Mouse (Mus musculus) hindbrain, embryonic 15.5 days (tissue): ENCODE measurements around the gene Grb2. TPM values are rescaled to one million over a fixed set of nuclear protein-coding genes. Genes with fewer than 3 reads are reported as not detected.

Source experiments
- ATAC-seq: fragments of 200-750 bp; cut with Nextera tagmentation; 2 replicates; pipeline ENCODE4 v1.8.0; 2017; ENCODE audit warnings: low read depth, moderate number of reproducible peaks, moderate TSS enrichment; ENCODE audit not compliant: low FRiP score
- H3K27ac ChIP-seq: fragments of 300-500 bp; sonication (generic); replicated peaks from 2 replicates; pipeline ENCODE4 v1.5.1; 2015; ENCODE audit warnings: mild to moderate bottlenecking, inconsistent platforms
- H3K27me3 ChIP-seq: fragments of 300-500 bp; sonication (generic); 2 replicates; pipeline ENCODE4 v1.6.1; 2015; ENCODE audit warnings: control low read depth, inconsistent platforms
- H3K36me3 ChIP-seq: fragments of 300-500 bp; sonication (generic); 2 replicates; pipeline ENCODE4 v1.6.1; 2015; ENCODE audit warnings: control low read depth, inconsistent platforms
- H3K4me1 ChIP-seq: fragments of 300-500 bp; sonication (generic); replicated peaks from 2 replicates; pipeline ENCODE4 v1.6.1; 2015; ENCODE audit warnings: control low read depth, inconsistent platforms
- H3K4me2 ChIP-seq: fragments of 300-500 bp; sonication (generic); 2 replicates; pipeline ENCODE4 v1.6.1; 2015; ENCODE audit warnings: moderate library complexity, mild to moderate bottlenecking, inconsistent platforms
- H3K4me3 ChIP-seq: fragments of 300-500 bp; sonication (generic); 2 replicates; pipeline ENCODE4 v1.5.1; 2015; ENCODE audit warnings: mild to moderate bottlenecking, inconsistent platforms
- H3K9ac ChIP-seq: fragments of 300-500 bp; sonication (generic); 2 replicates; pipeline ENCODE4 v1.6.1; 2015; ENCODE audit warnings: inconsistent platforms
- H3K9me3 ChIP-seq: fragments of 300-500 bp; sonication (generic); 2 replicates; pipeline ENCODE4 v1.6.1; 2016; ENCODE audit warnings: control low read depth, inconsistent platforms
- WGBS: fragments of 180-500 bp; shearing (Covaris S2); methylation state at CpG from one replicate; pipeline ENCODE4 v1.1.7; 2015; 5-methylcytosine and 5-hydroxymethylcytosine counted together
- polyA plus RNA-seq: library from polyadenylated mRNA; unstranded; fragments of >200 nt; fragmentation: Nextera tagmentation; extraction: Ambion mirVana; gene quantifications from 2 replicates; pipeline ENCODE4 v1.2.1, GENCODE M21; 2015

Grb2 gene
- polyA plus RNA-seq, 1 experiment from 2014 or later = 190 TPM

DNA sequence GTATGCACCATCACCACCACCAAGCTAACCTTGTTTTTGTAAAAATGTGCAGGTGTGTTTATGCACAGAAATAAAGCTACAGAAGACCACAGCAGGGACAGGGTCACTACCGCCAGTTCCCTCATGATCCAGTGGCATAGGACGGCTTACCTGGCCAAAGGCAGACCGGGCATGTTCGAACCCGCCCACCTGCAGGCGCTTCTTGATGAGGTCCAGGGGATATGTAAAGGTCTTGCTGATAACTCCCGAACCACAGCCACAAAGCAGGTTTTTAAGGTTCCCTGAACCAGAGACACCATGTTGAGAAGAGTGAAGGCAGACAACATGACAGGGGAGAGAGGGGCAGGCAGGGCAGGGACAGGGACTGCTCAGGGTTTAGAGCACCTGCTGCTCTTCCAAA lies 92.0 kb downstream of the Grb2 start:
- H3K9me3 ChIP-seq = no peaks in the 10 kb centered on the region
- H3K4me2 ChIP-seq = no peak overlapping the region
- peaks cover 19% of the 10 kb centered on the region for H3K4me1 ChIP-seq
- no peak overlapping the region for H3K27ac ChIP-seq
- peaks cover 19% of the 10 kb centered on the region for H3K36me3 ChIP-seq
- ATAC-seq = no peak
- H3K27me3 ChIP-seq = peaks cover 6% of the 10 kb centered on the region; the same call in 1 of the 2 replicates
- WGBS = 93% methylated on average over 7 of the region's 7 CpGs
- no peak overlapping the region for H3K4me3 ChIP-seq
- no peak overlapping the region for H3K9ac ChIP-seq

DNA sequence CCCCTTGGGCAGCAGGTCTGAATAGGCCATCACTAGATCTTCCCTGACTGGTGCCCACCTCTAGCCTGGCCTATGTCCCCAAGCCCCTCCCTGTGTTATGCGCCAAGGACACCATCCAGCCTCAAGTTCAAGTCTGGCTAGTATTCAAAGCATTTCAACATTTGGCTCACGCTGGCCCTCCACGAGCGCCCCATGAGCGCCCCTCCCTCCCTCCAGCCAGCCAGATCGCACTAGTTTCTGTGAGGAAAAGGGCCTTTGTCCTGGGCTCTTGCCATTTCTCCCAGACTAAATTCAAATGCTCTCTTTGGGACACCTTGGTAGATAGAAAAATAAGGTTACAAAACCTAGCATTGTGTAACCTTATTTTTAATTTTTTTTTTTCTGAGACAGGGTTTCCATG lies 92.5 kb downstream of the Grb2 start:
- H3K4me2 ChIP-seq = no peak overlapping the region
- no peak overlapping the region for H3K27ac ChIP-seq
- no peak overlapping the region for H3K4me3 ChIP-seq
- H3K4me1 ChIP-seq = peaks cover 19% of the 10 kb centered on the region
- peaks cover 6% of the 10 kb centered on the region; the same call in 1 of the 2 replicates for H3K27me3 ChIP-seq
- no peaks in the 10 kb centered on the region for H3K9me3 ChIP-seq
- H3K9ac ChIP-seq = no peak overlapping the region
- peaks cover 15% of the 10 kb centered on the region for H3K36me3 ChIP-seq
- WGBS = 93% methylated on average over 6 of the region's 6 CpGs
- no peak for ATAC-seq

DNA sequence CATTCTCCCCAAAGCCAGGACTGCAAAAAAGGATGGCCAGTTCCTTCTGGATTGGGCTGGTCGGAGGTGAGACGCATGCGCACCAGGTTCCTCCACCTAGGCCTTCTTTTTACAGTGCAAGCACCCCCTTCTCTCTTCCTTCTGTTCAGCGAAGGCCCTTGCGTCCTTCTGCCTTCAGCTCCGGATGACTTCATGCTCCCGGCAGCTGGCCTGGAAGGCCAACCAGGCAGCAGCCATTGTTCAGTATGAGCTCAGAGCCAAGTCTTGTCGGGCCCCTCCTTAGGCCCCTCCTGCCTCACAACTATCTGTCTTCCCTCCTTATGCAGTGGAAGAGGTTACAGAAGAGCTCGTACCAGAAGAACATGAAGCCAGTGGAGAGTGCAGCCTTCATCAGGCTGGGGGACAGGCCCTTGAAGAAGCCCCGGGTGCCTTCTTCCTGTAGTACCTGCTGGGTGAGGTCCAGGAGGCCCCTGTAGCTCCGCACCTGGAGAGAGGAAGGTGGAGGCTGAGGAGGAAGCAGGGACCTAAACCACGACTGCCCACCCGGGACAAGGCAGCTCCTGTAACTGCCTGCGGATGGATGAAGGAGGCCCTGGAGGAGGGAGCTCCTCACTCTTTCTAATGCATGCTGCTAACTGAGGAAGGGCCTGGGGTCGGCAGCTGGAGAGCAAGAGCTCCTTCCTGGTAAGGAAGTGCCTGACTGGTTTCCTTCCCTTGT lies 93.1 kb downstream of the Grb2 start:
- H3K9ac ChIP-seq = no peak overlapping the region
- peaks cover 10% of the 10 kb centered on the region for H3K36me3 ChIP-seq
- WGBS = 79% methylated on average over 15 of the region's 15 CpGs
- H3K4me3 ChIP-seq = no peak overlapping the region
- H3K9me3 ChIP-seq = no peaks in the 10 kb centered on the region
- no peak overlapping the region for H3K4me2 ChIP-seq
- no peak overlapping the region for H3K27ac ChIP-seq
- ATAC-seq = no peak
- H3K4me1 ChIP-seq = peaks cover 19% of the 10 kb centered on the region
- peaks cover 6% of the 10 kb centered on the region; the same call in 1 of the 2 replicates for H3K27me3 ChIP-seq

DNA sequence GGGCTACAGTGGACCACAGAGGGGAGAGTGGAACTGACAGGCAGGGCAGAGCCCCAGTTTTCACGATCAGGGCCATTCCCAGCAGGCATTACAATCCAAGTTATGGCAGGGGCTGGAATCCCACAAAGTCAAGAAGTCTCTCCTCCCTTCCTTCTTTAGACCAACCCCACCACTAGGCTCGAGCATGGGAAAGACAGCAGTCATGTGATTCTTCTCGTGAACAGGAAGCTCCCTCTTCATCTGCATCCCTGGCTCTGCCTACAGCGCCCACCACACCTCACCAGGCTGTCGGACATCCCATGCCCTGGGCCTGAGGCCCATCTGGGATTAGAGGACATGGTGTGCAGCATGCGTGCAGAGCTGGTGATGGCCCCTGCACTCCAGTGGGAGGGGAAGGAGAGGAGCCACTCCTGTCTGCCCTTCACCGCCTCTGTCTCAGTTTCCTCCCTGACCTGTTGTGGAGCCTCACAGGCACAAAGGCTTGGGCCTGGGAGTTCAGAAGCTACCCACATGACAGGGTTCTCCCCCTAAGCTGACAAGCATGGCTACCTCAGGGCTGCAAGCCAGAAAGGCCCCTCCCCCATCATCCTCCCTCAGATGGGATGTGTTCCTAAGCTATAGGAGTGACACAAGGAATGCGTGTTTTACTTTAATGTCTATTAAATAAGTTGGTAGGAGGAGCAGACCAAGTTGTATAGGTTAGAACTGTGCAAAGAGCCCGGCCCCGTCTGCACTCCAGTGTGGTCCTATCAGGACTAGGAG lies 93.9 kb downstream of the Grb2 start:
- Histone ChIP-seq H3K9me3 (no peaks in the 10 kb centered on the region), H3K4me2 (no peak overlapping the region), H3K9ac (no peak overlapping the region), H3K36me3 (peaks cover 8% of the 10 kb centered on the region), H3K27ac (no peak overlapping the region), H3K27me3 (peaks cover 6% of the 10 kb centered on the region; the same call in 1 of the 2 replicates), H3K4me3 (no peak overlapping the region), H3K4me1 (peaks cover 19% of the 10 kb centered on the region)
- WGBS = 88% methylated on average over 10 of the region's 10 CpGs
- ATAC-seq = no peak

DNA sequence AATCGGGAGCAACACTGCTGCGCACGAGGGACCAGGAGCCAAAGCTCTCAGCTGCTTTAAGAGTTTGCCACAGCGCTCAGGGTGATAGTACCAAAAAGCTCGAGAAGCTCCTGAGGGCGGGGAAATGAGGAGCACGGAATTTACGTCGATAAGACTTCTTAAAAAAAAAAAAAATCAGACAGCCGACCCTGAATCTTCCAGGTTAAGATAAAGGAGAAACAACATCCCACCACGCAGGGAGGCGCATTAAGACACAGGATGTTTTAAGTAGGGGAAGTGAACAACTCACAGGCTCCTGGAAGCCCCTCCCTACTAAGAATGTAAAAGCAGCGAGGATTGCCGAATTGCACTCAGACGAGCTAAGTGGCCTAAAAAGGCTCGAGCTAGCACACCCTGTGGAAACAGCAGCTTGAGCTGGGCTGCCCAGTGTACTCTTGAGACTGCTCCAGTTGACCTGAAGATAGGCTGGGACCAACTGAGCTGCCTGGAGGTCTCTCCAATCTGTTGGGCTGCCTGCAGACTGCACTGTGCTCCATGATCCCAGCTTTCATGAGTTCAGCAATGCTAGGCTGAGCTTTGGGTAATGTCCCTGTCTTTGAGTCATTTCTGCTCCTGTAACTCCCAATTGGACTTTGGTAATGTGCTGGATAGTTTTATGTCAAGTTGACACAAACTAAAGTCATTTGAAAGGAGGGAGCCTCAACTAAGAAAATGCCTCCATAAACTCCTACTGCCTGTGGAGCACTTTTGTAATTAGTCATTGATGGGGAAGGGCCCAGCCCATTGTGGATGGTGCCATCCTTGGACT lies 95.1 kb downstream of the Grb2 start:
- H3K27me3 ChIP-seq = peaks cover 6% of the 10 kb centered on the region; the same call in 1 of the 2 replicates
- no peak for ATAC-seq
- 1% methylated on average over 16 of the region's 16 CpGs for WGBS
- H3K4me2 ChIP-seq = peak overlapping the region; percentile 93
- H3K9ac ChIP-seq = peak overlapping the region; percentile 61
- H3K9me3 ChIP-seq = no peaks in the 10 kb centered on the region
- H3K4me1 ChIP-seq = peaks cover 19% of the 10 kb centered on the region
- H3K36me3 ChIP-seq = peaks cover 11% of the 10 kb centered on the region
- H3K27ac ChIP-seq = peak overlapping the region; percentile 78
- H3K4me3 ChIP-seq = peak overlapping the region; percentile 67

DNA sequence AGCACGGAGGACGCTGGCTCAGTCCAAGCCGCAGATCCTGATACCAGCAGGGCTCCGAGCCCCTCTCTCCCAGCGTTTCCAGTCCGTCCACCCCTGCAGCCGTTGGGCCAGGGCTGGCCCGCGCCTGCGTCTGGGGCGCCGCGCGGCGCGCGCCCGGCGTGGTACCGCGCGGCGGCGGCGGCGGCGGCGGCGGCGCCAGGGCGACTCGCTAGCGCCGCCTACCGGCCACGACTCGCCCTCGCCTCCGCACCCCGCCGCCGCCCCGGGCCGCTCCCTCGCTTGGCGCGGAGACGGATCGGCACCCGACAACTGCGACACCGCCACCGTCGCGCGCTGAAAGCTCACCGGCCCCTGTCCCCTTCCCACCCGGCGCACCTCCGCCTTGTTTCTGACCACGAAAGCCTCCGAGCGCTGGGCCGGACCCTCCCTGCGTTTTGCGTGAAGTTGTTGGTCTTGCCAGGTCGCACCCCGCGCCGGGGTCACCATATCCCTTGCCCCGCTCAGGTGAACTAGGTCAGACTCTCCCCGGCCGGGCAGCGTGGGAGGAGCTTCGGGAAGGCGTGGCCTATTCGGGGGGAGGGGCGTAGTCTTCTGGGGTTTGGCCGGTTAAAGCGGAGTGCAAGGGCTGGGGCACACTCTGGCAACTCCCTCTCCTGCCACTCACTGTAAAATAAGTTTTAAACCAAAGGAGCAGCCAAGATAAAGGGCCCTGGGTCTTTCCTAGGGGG lies 95.8 kb downstream of the Grb2 start, which contains the start of gene Mif4gd:
TSS of gene Mif4gd (minus strand) at position 560 of the 728 bp plus-strand sequence.
- Histone ChIP-seq H3K27me3 (peaks cover 6% of the 10 kb centered on the region; the same call in 1 of the 2 replicates), H3K4me1 (peaks cover 19% of the 10 kb centered on the region), H3K4me3 (peak within 1 kb of the TSS; percentile 67), H3K4me2 (peak within 1 kb of the TSS; percentile 93), H3K9ac (peak within 1 kb of the TSS; percentile 61), H3K9me3 (no peaks in the 10 kb centered on the region), H3K36me3 (peaks cover 17% of the 10 kb centered on the region), H3K27ac (peak within 1 kb of the TSS; percentile 78)
- peak; percentile 83 for ATAC-seq
- WGBS = 1% methylated on average over 62 of the region's 80 CpGs

DNA sequence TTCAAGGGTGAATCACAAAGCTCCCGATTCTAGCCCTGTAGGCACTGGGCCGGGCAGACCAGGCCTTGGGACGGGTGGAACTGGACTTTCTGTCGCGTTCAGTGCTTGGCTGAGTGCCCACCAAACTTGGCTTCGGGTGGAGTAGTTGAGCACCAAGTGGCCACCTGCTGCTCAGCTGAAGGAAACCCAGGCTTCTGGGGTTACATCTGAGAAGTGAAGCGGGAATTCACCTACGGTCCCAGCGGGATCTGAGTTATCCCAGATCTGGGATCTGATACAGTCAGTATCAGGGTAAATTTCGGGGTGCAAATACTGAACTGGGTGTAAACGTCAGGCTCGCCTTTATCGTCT lies 96.4 kb downstream of the Grb2 start:
- Histone ChIP-seq H3K9me3 (no peaks in the 10 kb centered on the region), H3K4me1 (peaks cover 19% of the 10 kb centered on the region), H3K4me2 (peak overlapping the region; percentile 93), H3K9ac (peak overlapping the region; percentile 61), H3K4me3 (peak overlapping the region; percentile 67), H3K27me3 (peaks cover 6% of the 10 kb centered on the region; the same call in 1 of the 2 replicates), H3K36me3 (peaks cover 23% of the 10 kb centered on the region), H3K27ac (peak overlapping the region; percentile 78)
- ATAC-seq = no peak
- WGBS = 2% methylated on average over 13 of the region's 13 CpGs

DNA sequence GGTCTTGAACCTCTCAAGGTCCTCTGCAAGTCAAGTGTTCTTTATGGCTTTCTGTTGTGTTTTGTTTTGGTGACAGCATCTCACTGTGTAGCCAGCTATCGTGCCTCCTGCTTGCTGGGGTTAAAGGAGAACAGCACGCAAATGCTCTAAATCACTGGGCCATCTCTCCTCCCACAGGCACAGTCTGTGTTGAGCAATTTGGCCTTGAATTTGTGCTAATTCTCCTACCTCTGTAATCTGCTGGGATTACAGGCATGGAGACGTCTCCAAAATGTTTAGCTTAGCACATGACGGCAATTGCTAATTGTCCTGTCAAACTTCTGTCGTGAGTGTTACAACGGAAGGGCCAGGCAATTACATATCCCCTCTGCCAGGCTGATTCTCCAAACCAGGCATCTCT lies 97.2 kb downstream of the Grb2 start:
- no peak for ATAC-seq
- Histone ChIP-seq H3K9me3 (no peaks in the 10 kb centered on the region), H3K27ac (no peak overlapping the region), H3K36me3 (peaks cover 30% of the 10 kb centered on the region), H3K27me3 (peaks cover 6% of the 10 kb centered on the region; the same call in 1 of the 2 replicates), H3K4me1 (peaks cover 19% of the 10 kb centered on the region), H3K4me2 (no peak overlapping the region), H3K4me3 (no peak overlapping the region), H3K9ac (no peak overlapping the region)
- 79% methylated on average over 6 of the region's 6 CpGs for whole genome bisulfite sequencing

DNA sequence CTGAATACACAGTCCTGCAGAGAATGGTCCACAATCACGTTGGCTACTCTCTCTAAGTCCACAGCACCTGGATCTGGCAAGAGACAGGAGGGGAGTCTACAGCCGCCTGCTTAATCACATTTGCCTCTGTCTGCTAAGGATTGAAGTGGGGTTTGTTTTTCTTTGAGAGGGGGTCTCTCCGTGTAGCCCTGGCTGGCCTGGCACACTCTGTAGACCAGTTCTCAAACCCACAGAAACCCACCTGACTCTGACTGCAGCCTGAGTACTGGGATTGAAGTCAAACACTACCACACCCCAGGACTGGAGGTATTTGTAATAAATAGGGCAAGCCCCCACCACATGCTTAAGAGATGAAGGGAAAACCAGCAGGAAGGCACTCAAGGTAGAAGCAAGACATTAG lies 98.8 kb downstream of the Grb2 start:
- Histone ChIP-seq H3K9me3 (no peaks in the 10 kb centered on the region), H3K4me1 (peaks cover 33% of the 10 kb centered on the region), H3K9ac (no peak overlapping the region), H3K36me3 (peaks cover 29% of the 10 kb centered on the region), H3K4me3 (no peak overlapping the region), H3K27me3 (peaks cover 2% of the 10 kb centered on the region; the same call in 1 of the 2 replicates), H3K4me2 (no peak overlapping the region), H3K27ac (no peak overlapping the region)
- 76% methylated on average over 3 of the region's 3 CpGs for WGBS
- ATAC-seq = no peak

DNA sequence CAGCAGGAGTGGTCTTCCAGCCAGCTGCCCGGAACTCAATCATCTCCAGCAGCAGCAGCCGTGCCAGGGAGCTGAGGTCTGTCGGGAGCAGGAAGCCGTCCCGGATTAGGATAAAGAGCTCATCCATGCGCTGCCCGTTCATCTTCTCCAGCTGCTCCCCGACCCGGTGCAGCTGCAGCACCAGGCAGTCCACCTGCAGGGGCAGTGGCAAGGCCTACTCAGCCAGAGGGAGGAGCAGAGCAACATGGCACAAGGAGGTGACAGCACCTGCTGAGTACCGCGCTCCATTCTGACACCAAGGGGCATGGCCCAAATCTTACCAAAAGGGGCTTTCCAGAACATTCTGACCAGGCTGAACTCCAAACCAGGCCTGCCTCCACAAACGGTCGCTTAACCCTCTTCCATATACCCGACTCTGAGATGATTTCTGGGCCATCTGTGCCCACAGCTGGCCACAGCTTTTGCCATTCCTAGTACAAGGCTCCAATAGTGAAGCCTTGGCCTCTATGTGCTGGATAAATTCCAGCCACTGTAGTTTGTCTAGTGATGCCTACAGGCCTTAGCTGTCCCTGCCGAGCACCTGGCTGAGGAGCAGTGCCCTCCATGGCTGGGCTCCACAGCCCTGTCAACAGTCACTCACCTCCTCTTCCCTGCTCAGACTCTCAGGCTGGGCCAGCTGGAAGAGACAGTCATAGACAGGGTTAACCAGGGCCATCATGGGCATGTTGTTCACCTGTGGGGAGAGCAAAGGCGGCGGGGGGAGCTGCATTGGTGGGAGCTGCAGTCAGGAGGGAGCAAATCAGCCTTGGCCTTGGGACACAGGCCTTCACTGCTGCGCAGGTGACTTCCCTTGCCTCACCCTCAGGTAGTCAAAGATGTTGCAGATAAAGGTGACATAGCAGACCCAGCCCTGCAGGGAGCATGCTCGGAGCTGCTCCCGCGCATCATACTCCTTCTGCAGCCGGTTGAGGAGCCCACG lies 99.7 kb downstream of the Grb2 start:
- H3K27me3 ChIP-seq = no peaks in the 10 kb centered on the region
- H3K9ac ChIP-seq = no peak overlapping the region
- WGBS = 75% methylated on average over 23 of the region's 23 CpGs
- no peak for ATAC-seq
- peaks cover 29% of the 10 kb centered on the region for H3K36me3 ChIP-seq
- no peaks in the 10 kb centered on the region for H3K9me3 ChIP-seq
- peaks cover 34% of the 10 kb centered on the region for H3K4me1 ChIP-seq
- no peak overlapping the region for H3K4me3 ChIP-seq
- no peak overlapping the region for H3K27ac ChIP-seq
- H3K4me2 ChIP-seq = no peak overlapping the region
